Mouse (Mus musculus) embryonic facial prominence, embryonic 15.5 days (tissue): ENCODE measurements around the gene Plvap. TPM values are rescaled to one million over a fixed set of nuclear protein-coding genes. Genes with fewer than 3 reads are reported as not detected.
A peak's percentile ranks its signal among the peaks of the same experiment; 100 is the strongest.

Source experiments
- ATAC-seq: fragments of 200-750 bp; cut with Nextera tagmentation; 2 replicates; pipeline ENCODE4 v1.8.0; 2017; ENCODE audit warnings: low read depth, moderate TSS enrichment; ENCODE audit not compliant: insufficient number of reproducible peaks, low FRiP score, low TSS enrichment
- H3K27ac ChIP-seq: fragments of 300-500 bp; sonication (generic); replicated peaks from 2 replicates; pipeline ENCODE4 v1.5.1; 2015; ENCODE audit warnings: mild to moderate bottlenecking, inconsistent platforms
- H3K27me3 ChIP-seq: fragments of 300-500 bp; sonication (generic); 2 replicates; pipeline ENCODE4 v1.6.1; 2015; ENCODE audit warnings: inconsistent platforms
- H3K36me3 ChIP-seq: fragments of 300-500 bp; sonication (generic); 2 replicates; pipeline ENCODE4 v1.6.1; 2015; ENCODE audit warnings: mild to moderate bottlenecking, inconsistent platforms
- H3K4me1 ChIP-seq: fragments of 300-500 bp; sonication (generic); 2 replicates; pipeline ENCODE4 v1.6.1; 2015; ENCODE audit warnings: inconsistent platforms
- H3K4me2 ChIP-seq: fragments of 300-500 bp; sonication (generic); replicated peaks from 2 replicates; pipeline ENCODE4 v1.6.1; 2015; ENCODE audit warnings: mild to moderate bottlenecking, inconsistent platforms
- H3K4me3 ChIP-seq: fragments of 300-500 bp; sonication (generic); replicated peaks from 2 replicates; pipeline ENCODE4 v1.5.1; 2015; ENCODE audit warnings: mild to moderate bottlenecking, inconsistent platforms
- H3K9ac ChIP-seq: fragments of 300-500 bp; sonication (generic); 2 replicates; pipeline ENCODE4 v1.6.1; 2015; ENCODE audit warnings: inconsistent platforms
- H3K9me3 ChIP-seq: fragments of 300-500 bp; sonication (generic); replicated peaks from 2 replicates; pipeline ENCODE4 v1.6.1; 2016; ENCODE audit warnings: inconsistent platforms
- WGBS: fragments of 180-500 bp; shearing (Covaris S2); methylation state at CpG from one replicate; pipeline ENCODE4 v1.1.7; 2015; 5-methylcytosine and 5-hydroxymethylcytosine counted together
- polyA plus RNA-seq: library from polyadenylated mRNA; unstranded; fragments of >200 nt; fragmentation: Nextera tagmentation; extraction: Ambion mirVana; gene quantifications from 2 replicates; pipeline ENCODE4 v1.2.1, GENCODE M21; 2015

Plvap gene
- polyA plus RNA-seq, 1 experiment from 2014 or later: 62.8 TPM

GRCm38 (mm10) chr8:71464513-71465500 lies 46.7 kb downstream of the Plvap start, which contains the start of gene Mrpl34:
Gene Mrpl34, plus strand, starts transcription at chr8:71464959.
- Histone ChIP-seq H3K36me3 (peaks cover 15% of the 10 kb centered on the region; the same call in 1 of the 2 replicates), H3K4me1 (peaks cover 43% of the 10 kb centered on the region), H3K9ac (peak within 1 kb of the TSS; percentile 51), H3K4me3 (peak within 1 kb of the TSS; percentile 94), H3K27ac (peak within 1 kb of the TSS; percentile 94), H3K9me3 (no peaks in the 10 kb centered on the region), H3K27me3 (no peaks in the 10 kb centered on the region), H3K4me2 (peak within 1 kb of the TSS; percentile 84)
- WGBS: under 1% methylated on average over 59 of the region's 59 CpGs
- ATAC-seq: peak; percentile 68

- Histone ChIP-seq H3K27ac (peak within 1 kb of the TSS; percentile 94), H3K4me2 (peak within 1 kb of the TSS; percentile 84)
- WGBS: 1% methylated on average over 55 of the region's 55 CpGs
Measured at GRCm38 (mm10) chr8:71463188-71464033, 48.1 kb downstream of the Plvap start, which contains the start of gene Abhd8. Gene Abhd8, minus strand, starts transcription at chr8:71463655.

DNA sequence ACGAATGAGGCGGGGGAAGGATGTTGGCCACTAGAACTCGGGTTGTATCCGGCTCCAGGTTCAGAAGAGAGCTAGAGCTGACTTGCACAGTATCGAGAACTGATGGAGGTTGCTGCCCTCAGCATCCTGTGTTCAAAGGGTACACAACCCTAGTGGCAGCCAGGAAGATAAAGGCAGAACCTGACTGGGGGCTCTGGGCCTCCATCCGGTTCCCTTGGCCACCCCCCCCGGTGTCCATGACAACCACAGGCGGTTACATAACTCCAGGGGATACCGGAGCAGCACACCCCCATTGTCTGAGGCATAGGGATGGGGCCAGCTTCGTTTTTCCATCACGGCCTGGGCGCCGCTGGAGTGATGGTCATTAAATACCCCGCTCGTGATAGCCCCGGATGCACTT lies 48.8 kb downstream of the Plvap start:
- Histone ChIP-seq H3K4me3 (peak overlapping the region; percentile 94), H3K4me2 (peak overlapping the region; percentile 84), H3K9ac (peak overlapping the region; percentile 79), H3K4me1 (peaks cover 40% of the 10 kb centered on the region), H3K27me3 (no peaks in the 10 kb centered on the region), H3K9me3 (no peaks in the 10 kb centered on the region), H3K27ac (0 out of 2 replicates have a peak overlapping the region, but pooled peaks have one; percentile 94), H3K36me3 (peaks cover 34% of the 10 kb centered on the region)
- ATAC-seq: no peak
- WGBS: 5% methylated on average over 16 of the region's 16 CpGs

More at GRCm38 (mm10) chr8:71463188-71464033, 48.1 kb downstream of the Plvap start, which contains the start of gene Abhd8:
- Histone ChIP-seq H3K27me3 (no peaks in the 10 kb centered on the region), H3K9ac (peak within 1 kb of the TSS; percentile 79), H3K4me1 (peaks cover 40% of the 10 kb centered on the region), H3K4me3 (peak within 1 kb of the TSS; percentile 94), H3K9me3 (no peaks in the 10 kb centered on the region), H3K36me3 (peaks cover 28% of the 10 kb centered on the region)
- peak; percentile 87 for ATAC-seq

- no peak for ATAC-seq
- WGBS: 70% methylated on average over 4 of the region's 4 CpGs
Measured at GRCm38 (mm10) chr8:71462191-71462590, 49.4 kb downstream of the Plvap start.

GRCm38 (mm10) chr8:71461152-71461840 lies 50.3 kb downstream of the Plvap start:
- Histone ChIP-seq H3K36me3 (peaks cover 41% of the 10 kb centered on the region), H3K9ac (no peak overlapping the region), H3K27ac (no peak overlapping the region), H3K9me3 (no peaks in the 10 kb centered on the region), H3K27me3 (no peaks in the 10 kb centered on the region), H3K4me1 (peaks cover 44% of the 10 kb centered on the region), H3K4me3 (no peak overlapping the region), H3K4me2 (no peak overlapping the region)
- 81% methylated on average over 47 of the region's 47 CpGs for WGBS
- ATAC-seq: no peak

More at GRCm38 (mm10) chr8:71462191-71462590, 49.4 kb downstream of the Plvap start:
- Histone ChIP-seq H3K27ac (no peak overlapping the region), H3K27me3 (no peaks in the 10 kb centered on the region), H3K4me1 (peaks cover 43% of the 10 kb centered on the region), H3K9me3 (no peaks in the 10 kb centered on the region), H3K4me2 (peak overlapping the region; percentile 84), H3K4me3 (peak overlapping the region; percentile 94; the same call in 1 of the 2 replicates), H3K9ac (no peak overlapping the region), H3K36me3 (peaks cover 38% of the 10 kb centered on the region)

DNA sequence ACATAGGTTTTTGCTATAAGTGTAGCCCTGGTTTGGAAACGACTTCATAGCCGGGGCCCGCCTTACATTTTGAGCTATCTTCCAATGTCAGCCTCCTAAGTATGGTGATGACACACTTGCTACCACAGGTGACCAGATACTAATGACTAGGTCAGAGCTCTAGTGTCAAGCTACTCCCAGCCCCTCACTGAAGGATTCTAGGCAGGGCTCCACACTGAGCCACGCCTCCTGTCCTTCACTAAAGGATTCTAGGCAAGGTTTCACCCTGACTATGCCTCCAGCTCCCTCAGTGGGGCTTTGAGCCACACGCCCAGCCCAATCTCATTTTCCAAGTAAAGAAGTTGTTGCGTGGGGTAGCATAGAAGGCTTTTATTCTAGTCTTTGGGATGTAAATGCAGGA lies 50.8 kb downstream of the Plvap start:
- peaks cover 42% of the 10 kb centered on the region for H3K36me3 ChIP-seq
- WGBS: 95% methylated on average over 6 of the region's 6 CpGs

DNA sequence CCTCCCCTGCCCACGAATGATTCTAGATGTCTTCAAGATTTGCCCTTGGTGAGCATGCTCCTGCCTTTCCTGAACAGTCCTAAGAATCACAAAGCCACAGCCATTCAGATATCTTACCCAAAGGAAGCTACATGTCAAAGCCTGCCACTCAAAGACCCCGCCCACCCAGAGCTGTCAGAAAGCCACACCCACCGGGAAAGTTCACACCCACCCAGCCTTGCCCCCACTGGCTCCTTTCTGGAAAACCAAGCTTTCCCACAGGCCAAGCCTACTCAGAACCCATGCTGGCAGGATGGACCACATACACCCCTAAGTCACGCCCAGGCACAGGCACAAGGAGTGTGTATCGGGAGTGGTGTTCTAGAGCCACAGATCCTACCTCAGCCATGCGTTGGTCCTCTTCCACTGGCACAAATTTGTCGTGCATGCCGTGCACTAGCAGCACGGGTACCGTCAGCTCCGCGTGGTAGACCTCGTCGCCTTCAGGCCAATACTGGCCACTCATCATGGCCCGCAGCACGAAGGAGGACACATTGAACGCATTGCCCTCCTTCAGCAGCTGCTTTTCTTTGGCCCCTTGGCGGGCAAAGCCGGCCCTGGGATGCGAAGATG lies 53.8 kb downstream of the Plvap start:
- peaks cover 22% of the 10 kb centered on the region for H3K4me1 ChIP-seq
- WGBS: 86% methylated on average over 20 of the region's 20 CpGs
- no peak overlapping the region for H3K9ac ChIP-seq
- ATAC-seq: no peak
- no peaks in the 10 kb centered on the region for H3K27me3 ChIP-seq
- H3K9me3 ChIP-seq: no peaks in the 10 kb centered on the region
- peaks cover 42% of the 10 kb centered on the region for H3K36me3 ChIP-seq
- H3K27ac ChIP-seq: no peak overlapping the region
- H3K4me2 ChIP-seq: no peak overlapping the region
- no peak overlapping the region for H3K4me3 ChIP-seq

More for the DNA sequence above, 50.8 kb downstream of the Plvap start:
- Histone ChIP-seq H3K27me3 (no peaks in the 10 kb centered on the region), H3K4me2 (no peak overlapping the region), H3K9me3 (no peaks in the 10 kb centered on the region), H3K27ac (no peak overlapping the region), H3K4me1 (peaks cover 43% of the 10 kb centered on the region), H3K4me3 (no peak overlapping the region), H3K9ac (no peak overlapping the region)
- ATAC-seq: no peak

- no peak overlapping the region for H3K27ac ChIP-seq
- H3K9ac ChIP-seq: no peak overlapping the region
- ATAC-seq: peak; percentile 36; the same call in 1 of the 2 replicates
- H3K36me3 ChIP-seq: peaks cover 42% of the 10 kb centered on the region
- H3K4me1 ChIP-seq: 0 out of 2 replicates have a peak, but pooled peaks cover 15% of the 10 kb centered on the region
- WGBS: 47% methylated on average over 22 of the region's 22 CpGs
- no peak overlapping the region for H3K4me2 ChIP-seq
- H3K4me3 ChIP-seq: no peak overlapping the region
- no peaks in the 10 kb centered on the region for H3K9me3 ChIP-seq
- H3K27me3 ChIP-seq: no peaks in the 10 kb centered on the region
Measured at GRCm38 (mm10) chr8:71456906-71457305, 54.6 kb downstream of the Plvap start.

- no peak overlapping the region for H3K27ac ChIP-seq
- H3K4me1 ChIP-seq: 0 out of 2 replicates have a peak, but pooled peaks cover 4% of the 10 kb centered on the region
- no peaks in the 10 kb centered on the region for H3K9me3 ChIP-seq
- H3K4me2 ChIP-seq: no peak overlapping the region
- H3K36me3 ChIP-seq: peaks cover 26% of the 10 kb centered on the region
- H3K27me3 ChIP-seq: no peaks in the 10 kb centered on the region
- no peak overlapping the region for H3K4me3 ChIP-seq
- 81% methylated on average over 8 of the region's 8 CpGs for WGBS
- no peak for ATAC-seq
- no peak overlapping the region for H3K9ac ChIP-seq
Measured at GRCm38 (mm10) chr8:71454668-71455067, 56.9 kb downstream of the Plvap start.

DNA sequence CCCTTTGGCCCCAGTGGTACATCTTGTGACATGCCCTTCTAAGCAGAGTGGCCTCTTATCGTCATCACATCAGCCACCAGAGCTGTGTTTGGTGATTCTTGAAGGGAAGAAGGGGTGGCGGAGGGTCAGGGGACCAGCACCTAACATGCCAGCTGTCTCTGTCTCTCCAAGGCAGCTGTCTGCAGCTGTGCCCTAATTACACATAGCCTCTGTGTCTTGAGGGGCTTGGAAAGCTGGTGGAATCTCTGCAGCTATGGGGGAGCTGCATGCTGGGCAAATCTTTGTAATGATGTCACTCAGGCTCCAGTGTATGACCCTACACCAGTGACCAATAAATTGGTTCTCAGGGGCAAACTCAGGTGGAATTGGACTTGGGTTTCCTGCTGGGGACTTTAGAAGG lies 58.9 kb downstream of the Plvap start:
- Histone ChIP-seq H3K4me3 (no peak overlapping the region), H3K4me2 (no peak overlapping the region), H3K4me1 (0 out of 2 replicates have a peak, but pooled peaks cover 4% of the 10 kb centered on the region), H3K9me3 (no peaks in the 10 kb centered on the region), H3K36me3 (peaks cover 7% of the 10 kb centered on the region; the same call in 1 of the 2 replicates), H3K27me3 (no peaks in the 10 kb centered on the region), H3K9ac (no peak overlapping the region), H3K27ac (no peak overlapping the region)
- WGBS: 60% methylated on average over 2 of the region's 2 CpGs
- peak; percentile 55; the same call in 1 of the 2 replicates for ATAC-seq
